Mouse (Mus musculus): ENCODE data around the gene Bdh2. TPM values are rescaled to one million over a fixed set of nuclear protein-coding genes. Genes with fewer than 3 reads are reported as not detected.

The Bdh2 gene
- total RNA-seq, 1 experiment from 2014 or later = not detected

GRCm38 (mm10) chr3:135290249-135290894 is 9.4 kb downstream of the Bdh2 start:
- 0 out of 2 replicates have a peak, but pooled peaks have one; percentile 16 for ATAC-seq (ENCODE audit: extremely low read depth, insufficient number of reproducible peaks, low FRiP score, poor library complexity, severe bottlenecking)

GRCm38 (mm10) chr3:135293703-135294102 is 12.7 kb downstream of the Bdh2 start:
- no peak for ATAC-seq (ENCODE audit: extremely low read depth, insufficient number of reproducible peaks, low FRiP score, poor library complexity, severe bottlenecking)

GRCm38 (mm10) chr3:135295559-135295958 is 14.5 kb downstream of the Bdh2 start:
- ATAC-seq (ENCODE audit: extremely low read depth, insufficient number of reproducible peaks, low FRiP score, poor library complexity, severe bottlenecking) = no peak

- ATAC-seq (ENCODE audit: extremely low read depth, insufficient number of reproducible peaks, low FRiP score, poor library complexity, severe bottlenecking) = no peak
These were observed 17.5 kb downstream of the Bdh2 start for GRCm38 (mm10) chr3:135298560-135298959.

GRCm38 (mm10) chr3:135300081-135300480 is 19.1 kb downstream of the Bdh2 start:
- no peak for ATAC-seq (ENCODE audit: extremely low read depth, insufficient number of reproducible peaks, low FRiP score, poor library complexity, severe bottlenecking)

- ATAC-seq (ENCODE audit: extremely low read depth, insufficient number of reproducible peaks, low FRiP score, poor library complexity, severe bottlenecking) = no peak
These were observed 23.0 kb downstream of the Bdh2 start for GRCm38 (mm10) chr3:135304060-135304459.

- ATAC-seq (ENCODE audit: extremely low read depth, insufficient number of reproducible peaks, low FRiP score, poor library complexity, severe bottlenecking) = no peak
These were observed 23.5 kb downstream of the Bdh2 start for GRCm38 (mm10) chr3:135304566-135304965.

- ATAC-seq (ENCODE audit: extremely low read depth, insufficient number of reproducible peaks, low FRiP score, poor library complexity, severe bottlenecking) = peak; percentile 78; the same call in 1 of the 2 replicates
These were observed 26.6 kb downstream of the Bdh2 start, which contains the start of gene Slc9b2 for GRCm38 (mm10) chr3:135307411-135308259. Slc9b2 (plus strand) TSS chr3:135307700.

GRCm38 (mm10) chr3:135312916-135313491 is 32.0 kb downstream of the Bdh2 start:
- ATAC-seq (ENCODE audit: extremely low read depth, insufficient number of reproducible peaks, low FRiP score, poor library complexity, severe bottlenecking) = no peak

- no peak for ATAC-seq (ENCODE audit: extremely low read depth, insufficient number of reproducible peaks, low FRiP score, poor library complexity, severe bottlenecking)
These were observed 32.7 kb downstream of the Bdh2 start for GRCm38 (mm10) chr3:135313727-135314126.

- no peak for ATAC-seq (ENCODE audit: extremely low read depth, insufficient number of reproducible peaks, low FRiP score, poor library complexity, severe bottlenecking)
These were observed 33.8 kb downstream of the Bdh2 start for GRCm38 (mm10) chr3:135314811-135315210.

GRCm38 (mm10) chr3:135315720-135316425 is 34.9 kb downstream of the Bdh2 start:
- ATAC-seq (ENCODE audit: extremely low read depth, insufficient number of reproducible peaks, low FRiP score, poor library complexity, severe bottlenecking) = no peak

- no peak for ATAC-seq (ENCODE audit: extremely low read depth, insufficient number of reproducible peaks, low FRiP score, poor library complexity, severe bottlenecking)
These were observed 37.3 kb downstream of the Bdh2 start for GRCm38 (mm10) chr3:135318331-135318730.

- ATAC-seq (ENCODE audit: extremely low read depth, insufficient number of reproducible peaks, low FRiP score, poor library complexity, severe bottlenecking) = no peak
These were observed 43.3 kb downstream of the Bdh2 start for GRCm38 (mm10) chr3:135324354-135324753.

- ATAC-seq (ENCODE audit: extremely low read depth, insufficient number of reproducible peaks, low FRiP score, poor library complexity, severe bottlenecking) = no peak
These were observed 46.2 kb downstream of the Bdh2 start for GRCm38 (mm10) chr3:135327176-135327575.

- no peak for ATAC-seq (ENCODE audit: extremely low read depth, insufficient number of reproducible peaks, low FRiP score, poor library complexity, severe bottlenecking)
These were observed 46.6 kb downstream of the Bdh2 start for GRCm38 (mm10) chr3:135327601-135328000.

- peak; percentile 36; the same call in 1 of the 2 replicates for ATAC-seq (ENCODE audit: extremely low read depth, insufficient number of reproducible peaks, low FRiP score, poor library complexity, severe bottlenecking)
These were observed 47.5 kb downstream of the Bdh2 start for GRCm38 (mm10) chr3:135328560-135328959.

- no peak for ATAC-seq (ENCODE audit: extremely low read depth, insufficient number of reproducible peaks, low FRiP score, poor library complexity, severe bottlenecking)
These were observed 51.7 kb downstream of the Bdh2 start for GRCm38 (mm10) chr3:135332691-135333090.

GRCm38 (mm10) chr3:135333763-135334162 is 52.7 kb downstream of the Bdh2 start:
- no peak for ATAC-seq (ENCODE audit: extremely low read depth, insufficient number of reproducible peaks, low FRiP score, poor library complexity, severe bottlenecking)

All from neutrophil, adult 5-6 weeks (primary cell).